In the genomic region with DNA sequence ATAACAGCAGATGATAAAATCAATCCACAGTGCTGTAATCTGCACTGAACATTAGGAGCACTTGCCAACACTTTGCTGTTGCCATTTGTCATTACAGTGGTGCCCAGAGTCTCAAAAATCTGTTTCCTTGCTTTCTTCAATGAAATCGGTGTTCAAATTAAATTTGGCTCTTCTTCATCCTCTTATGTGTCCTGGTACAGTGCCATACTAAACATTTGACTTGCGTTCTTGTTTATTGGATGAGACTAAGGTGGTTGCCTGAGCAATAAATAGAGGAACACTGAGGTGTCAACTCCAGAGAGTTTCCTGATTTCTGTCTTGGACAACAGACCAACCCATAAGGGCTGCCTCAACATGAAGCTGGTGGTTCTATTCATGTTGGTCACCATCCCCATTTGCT, we compare ENCODE assay signal across 25 mouse cellular contexts. TPM values are rescaled to one million over a fixed set of nuclear protein-coding genes. Genes with fewer than 3 reads are reported as not detected.
"Had no signal": no experiment of that assay in that cellular context is flagged by ENCODE, and none has a peak within 500 bp of the region (broad histone marks: within the 10 kb centered on the region; RNA-seq: fewer than 3 reads in every experiment).

Gene Scgb2a2, plus strand, starts transcription at position 301 of the 400 bp plus-strand sequence.

- H3K9ac ChIP-seq: neural tube, embryonic 13.5 days; neural tube, embryonic 15.5 days; stomach, embryonic 15.5 days had no signal

- H3K4me3 ChIP-seq: neural tube, embryonic 13.5 days; neural tube, embryonic 15.5 days; stomach, embryonic 15.5 days had no signal

- DNase-seq: retina, postnatal 1 day; right cerebral cortex, adult 18-20 months; right cerebral cortex, postnatal 14 days; right cerebral cortex, postnatal 25 days; right cerebral cortex, postnatal 4 days; spleen, adult 18-20 months; thymus, adult 18-20 months; thymus, adult 2 months; thymus, postnatal 14 days; thymus, postnatal 25 days; thymus, postnatal 36 days; thymus, postnatal 4 days had no signal

- H3K27ac ChIP-seq: neural tube, embryonic 13.5 days; neural tube, embryonic 15.5 days; stomach, embryonic 15.5 days; stomach, postnatal 0 days had no signal

- H3K36me3 ChIP-seq: neural tube, embryonic 13.5 days; neural tube, embryonic 15.5 days; stomach, embryonic 15.5 days had no signal

- H3K4me1 ChIP-seq: neural tube, embryonic 13.5 days; neural tube, embryonic 15.5 days; stomach, embryonic 15.5 days had no signal

- H3K27me3 ChIP-seq: neural tube, embryonic 13.5 days; neural tube, embryonic 15.5 days; stomach, embryonic 15.5 days had no signal

- H3K4me2 ChIP-seq: neural tube, embryonic 13.5 days; neural tube, embryonic 15.5 days; stomach, embryonic 15.5 days had no signal

- H3K9me3 ChIP-seq: neural tube, embryonic 13.5 days; neural tube, embryonic 15.5 days; stomach, embryonic 15.5 days had no signal

RNA-seq across cellular contexts. Expression of gene Scgb2a2, which starts in this region (rescaled TPM):
- total RNA-seq: neutrophil, adult 5-6 weeks had no signal
- polyA plus RNA-seq: neural tube, embryonic 13.5 days; neural tube, embryonic 14.5 days; neural tube, embryonic 15.5 days; small intestine, adult 2 months; spleen, adult 2 months; stomach, embryonic 14.5 days; stomach, embryonic 16.5 days; stomach, postnatal 0 days; testis, adult 2 months; thymus, adult 2 months; thymus, postnatal 0 days; urinary bladder, adult 2 months had no signal
